In genomic region chr5:104460856-104461255, GRCm38 (mm10) we compare ENCODE assay signal across 9 mouse cellular contexts. TPM values are rescaled to one million over a fixed set of nuclear protein-coding genes. Genes with fewer than 3 reads are reported as not detected.
DNase-seq lines count a peak whose midpoint lies in the region; ATAC-seq and TF ChIP-seq lines count a peak whose summit lies in the region.
"Had no signal": no experiment of that assay in that cellular context is flagged by ENCODE, and none has a peak within 500 bp of the region (broad histone marks: within the 10 kb centered on the region; RNA-seq: fewer than 3 reads in every experiment).

No protein-coding gene starts in this region.

- H3K4me1 ChIP-seq in E14TG2a.4 (replicated peaks; ENCODE audit: low read depth, low read length) = peaks cover 58% of the 10 kb centered on the region
- peaks cover 11% of the 10 kb centered on the region for H3K4me1 ChIP-seq in heart, embryonic 15.5 days (replicated peaks)
- H3K4me1 ChIP-seq in limb, embryonic 12.5 days (replicated peaks) = peaks cover 13% of the 10 kb centered on the region
- H3K4me1 ChIP-seq in olfactory bulb, adult 2 months (ENCODE audit: control insufficient read depth, insufficient read depth, low read length) = peaks cover 5% of the 10 kb centered on the region
- H3K4me1 ChIP-seq: liver, embryonic 15.5 days had no signal

- H3K9me3 ChIP-seq in E14TG2a.4 (ENCODE audit: low read length) = peaks cover 27% of the 10 kb centered on the region
- H3K9me3 ChIP-seq in heart, embryonic 15.5 days (replicated peaks) = no peaks in the 10 kb centered on the region
- H3K9me3 ChIP-seq in limb, embryonic 12.5 days = 0 out of 2 replicates have a peak, but pooled peaks cover 11% of the 10 kb centered on the region
- H3K9me3 ChIP-seq: liver, embryonic 15.5 days had no signal

- peaks cover 40% of the 10 kb centered on the region for H3K36me3 ChIP-seq in E14TG2a.4 (ENCODE audit: insufficient read depth, low read length)
- 0 out of 2 replicates have a peak, but pooled peaks cover 4% of the 10 kb centered on the region for H3K36me3 ChIP-seq in heart, embryonic 15.5 days
- H3K36me3 ChIP-seq in limb, embryonic 12.5 days = peaks cover 39% of the 10 kb centered on the region
- H3K36me3 ChIP-seq: liver, embryonic 15.5 days had no signal

- intact Hi-C loops in left cerebral cortex, postnatal 36 days (cut with DNase I) = no loop called here

- no peak for ATAC-seq in heart, embryonic 15.5 days (replicated peaks; ENCODE audit: insufficient number of reproducible peaks, insufficient read depth, low FRiP score, low read depth)
- ATAC-seq in limb, embryonic 12.5 days (ENCODE audit: insufficient number of reproducible peaks, insufficient read depth, low FRiP score, low TSS enrichment, low read depth) = no peak

- peak; percentile 44 for DNase-seq in embryo, embryonic 10.5 days (ENCODE audit: low spot score)
- DNase-seq in c-Kit-positive CD71-positive TER-119-positive erythroid progenitor cells, embryonic 14.5 days (ENCODE audit: low spot score) = no peak
- no peak for DNase-seq in urinary bladder, adult 18-20 months (ENCODE audit: low spot score in 2 of 2)
- no peak for DNase-seq in left cerebral cortex, postnatal 36 days (ENCODE audit: low spot score in 2 of 2)

- WGBS in heart, embryonic 15.5 days = 24% methylated on average over 6 of the region's 7 CpGs
- whole genome bisulfite sequencing in limb, embryonic 12.5 days = 35% methylated on average over 6 of the region's 7 CpGs
- WGBS in olfactory bulb, adult 2 months = 5% methylated on average over 7 of the region's 7 CpGs

- H3K27ac ChIP-seq in heart, embryonic 15.5 days = no peak overlapping the region
- H3K27ac ChIP-seq in limb, embryonic 12.5 days = peak overlapping the region; percentile 98
- no peak overlapping the region for H3K27ac ChIP-seq in olfactory bulb, adult 2 months (ENCODE audit: insufficient read depth, low read depth, low read length)
- H3K27ac ChIP-seq: liver, embryonic 15.5 days had no signal

- no peak for TF ChIP-seq CTCF in E14TG2a.4 (conservative IDR thresholded peaks at IDR 0.05; ENCODE audit: low read length)
- no peak for TF ChIP-seq CTCF in olfactory bulb, adult 2 months (IDR thresholded peaks at IDR 0.05; ENCODE audit: insufficient read depth, low read depth, low read length)

- H3K4me2 ChIP-seq in heart, embryonic 15.5 days = peak overlapping the region; percentile 68
- H3K4me2 ChIP-seq in limb, embryonic 12.5 days = peak overlapping the region; percentile 63

- H3K9ac ChIP-seq in heart, embryonic 15.5 days = no peak overlapping the region
- H3K9ac ChIP-seq in limb, embryonic 12.5 days (replicated peaks) = no peak overlapping the region
- H3K9ac ChIP-seq: liver, embryonic 15.5 days had no signal

- peak overlapping the region; percentile 87 for H3K4me3 ChIP-seq in E14TG2a.4 (replicated peaks; ENCODE audit: low read length)
- peak overlapping the region; percentile 89 for H3K4me3 ChIP-seq in heart, embryonic 15.5 days
- H3K4me3 ChIP-seq in limb, embryonic 12.5 days (replicated peaks) = peak overlapping the region; percentile 86
- H3K4me3 ChIP-seq in olfactory bulb, adult 2 months (ENCODE audit: insufficient read depth, low read depth, low read length) = peak overlapping the region; percentile 3; the same call in 1 of the 2 replicates

- TF ChIP-seq POLR2A in olfactory bulb, adult 2 months (IDR thresholded peaks at IDR 0.05; ENCODE audit: insufficient read depth, low read depth, low read length) = no peak

- H3K27me3 ChIP-seq in E14TG2a.4 (ENCODE audit: insufficient read depth, low read length) = no peaks in the 10 kb centered on the region
- no peaks in the 10 kb centered on the region for H3K27me3 ChIP-seq in heart, embryonic 15.5 days
- no peaks in the 10 kb centered on the region for H3K27me3 ChIP-seq in limb, embryonic 12.5 days

RNA-seq across cellular contexts. Expression of gene Pkd2, which starts 1.6 kb away (rescaled TPM):
- 8.0 and 9.4 TPM in 2 replicates for polyA plus RNA-seq in heart, embryonic 15.5 days (2015; fragmentation: Nextera tagmentation; extraction: Ambion mirVana)
- 30.7 and 32.8 TPM in 2 replicates for polyA plus RNA-seq in limb, embryonic 12.5 days (2016; fragmentation: Nextera tagmentation; extraction: Ambion mirVana)
- not detected in 2 replicates for polyA plus RNA-seq in olfactory bulb, adult 2 months (2012; ENCODE audit: insufficient read depth, insufficient read length, low replicate concordance, missing spikeins)
- 10 to 100 TPM; 21.8 to 29.2 TPM for total RNA-seq in left cerebral cortex, postnatal 36 days (2021)

RNA-seq across cellular contexts. Expression of gene Spp1, which starts 25.9 kb away (rescaled TPM):
- 24.1 and 142 TPM in 2 replicates for polyA plus RNA-seq in heart, embryonic 15.5 days (2015; fragmentation: Nextera tagmentation; extraction: Ambion mirVana)
- polyA plus RNA-seq in limb, embryonic 12.5 days (2016; fragmentation: Nextera tagmentation; extraction: Ambion mirVana) = 5.3 and 5.5 TPM in 2 replicates
- polyA plus RNA-seq in olfactory bulb, adult 2 months (2012; ENCODE audit: insufficient read depth, insufficient read length, low replicate concordance, missing spikeins) = not detected in 2 replicates
- 10 to 100 TPM in 1 of 2 experiments, 1 to 10 TPM in 1; 9.2 to 11.9 TPM for total RNA-seq in left cerebral cortex, postnatal 36 days (2021)

RNA-seq across cellular contexts. Expression of gene BC005561, which starts 47.3 kb away (rescaled TPM):
- 7.2 TPM in 2 replicates for polyA plus RNA-seq in heart, embryonic 15.5 days (2015; fragmentation: Nextera tagmentation; extraction: Ambion mirVana)
- polyA plus RNA-seq in limb, embryonic 12.5 days (2016; fragmentation: Nextera tagmentation; extraction: Ambion mirVana) = 17.9 and 18.1 TPM in 2 replicates
- not detected in 2 replicates for polyA plus RNA-seq in olfactory bulb, adult 2 months (2012; ENCODE audit: insufficient read depth, insufficient read length, low replicate concordance, missing spikeins)
- 10 to 100 TPM; 11.4 to 16.6 TPM for total RNA-seq in left cerebral cortex, postnatal 36 days (2021)

Comparison
In these comparisons a context has a peak if more than half of its experiments do, and no peak if none do; other contexts are left out.
1. H3K4me3 ChIP-seq: peak in every context shown above with its lines; median percentile 89 in heart, embryonic 15.5 days; 87 in E14TG2a.4; 86 in limb, embryonic 12.5 days; 3 in olfactory bulb, adult 2 months.